Mouse (Mus musculus): ENCODE data around the gene Mfsd13b. TPM values are rescaled to one million over a fixed set of nuclear protein-coding genes. Genes with fewer than 3 reads are reported as not detected.

The Mfsd13b gene
- polyA plus RNA-seq, 1 experiment from 2014 or later = 0.10 TPM

- Histone ChIP-seq H3K9me3 (replicated peaks; ENCODE audit: control insufficient read depth, low read length) (no peaks in the 10 kb centered on the region), H3K27ac (ENCODE audit: low read depth, low read length) (no peak overlapping the region), H3K4me2 (ENCODE audit: low read length) (no peak overlapping the region), H3K4me1 (ENCODE audit: control insufficient read depth, insufficient read depth, low read length) (no peaks in the 10 kb centered on the region), H3K9ac (ENCODE audit: low read length) (no peak overlapping the region), H3K27me3 (replicated peaks; ENCODE audit: control insufficient read depth, insufficient read depth, low read length) (no peaks in the 10 kb centered on the region), H3K36me3 (ENCODE audit: control insufficient read depth, insufficient read depth, low read length) (peaks cover 6% of the 10 kb centered on the region; the same call in 1 of the 2 replicates), H3K4me3 (ENCODE audit: low read depth, low read length) (no peak overlapping the region)
- ATAC-seq = no peak
- DNase-seq (ENCODE audit: low spot score) = no peak
- 96% methylated on average over 1 of the region's 1 CpGs for WGBS
Observed at GRCm38 (mm10) chr7:121044251-121044650, 61.9 kb downstream of the Mfsd13b start.

- Histone ChIP-seq H3K9ac (ENCODE audit: low read length) (no peak overlapping the region), H3K4me2 (ENCODE audit: low read length) (no peak overlapping the region), H3K36me3 (ENCODE audit: control insufficient read depth, insufficient read depth, low read length) (peaks cover 9% of the 10 kb centered on the region; the same call in 1 of the 2 replicates), H3K4me3 (ENCODE audit: low read depth, low read length) (no peak overlapping the region), H3K4me1 (ENCODE audit: control insufficient read depth, insufficient read depth, low read length) (no peaks in the 10 kb centered on the region), H3K9me3 (replicated peaks; ENCODE audit: control insufficient read depth, low read length) (no peaks in the 10 kb centered on the region), H3K27me3 (replicated peaks; ENCODE audit: control insufficient read depth, insufficient read depth, low read length) (no peaks in the 10 kb centered on the region), H3K27ac (ENCODE audit: low read depth, low read length) (no peak overlapping the region)
- 97% methylated on average over 6 of the region's 6 CpGs for WGBS
- ATAC-seq = no peak
- DNase-seq (ENCODE audit: low spot score) = no peak
Observed at GRCm38 (mm10) chr7:121045671-121046453, 63.6 kb downstream of the Mfsd13b start.

GRCm38 (mm10) chr7:121047624-121048023 lies 65.3 kb downstream of the Mfsd13b start:
- ATAC-seq = no peak
- Histone ChIP-seq H3K4me1 (ENCODE audit: control insufficient read depth, insufficient read depth, low read length) (no peaks in the 10 kb centered on the region), H3K36me3 (ENCODE audit: control insufficient read depth, insufficient read depth, low read length) (peaks cover 23% of the 10 kb centered on the region), H3K9ac (ENCODE audit: low read length) (no peak overlapping the region), H3K27me3 (replicated peaks; ENCODE audit: control insufficient read depth, insufficient read depth, low read length) (no peaks in the 10 kb centered on the region), H3K27ac (ENCODE audit: low read depth, low read length) (no peak overlapping the region), H3K9me3 (replicated peaks; ENCODE audit: control insufficient read depth, low read length) (no peaks in the 10 kb centered on the region), H3K4me3 (ENCODE audit: low read depth, low read length) (no peak overlapping the region), H3K4me2 (ENCODE audit: low read length) (no peak overlapping the region)
- WGBS = 96% methylated on average over 2 of the region's 2 CpGs
- no peak for DNase-seq (ENCODE audit: low spot score)

GRCm38 (mm10) chr7:121053071-121053470 lies 70.8 kb downstream of the Mfsd13b start:
- WGBS = 87% methylated on average over 4 of the region's 4 CpGs
- Histone ChIP-seq H3K27ac (ENCODE audit: low read depth, low read length) (no peak overlapping the region), H3K4me1 (ENCODE audit: control insufficient read depth, insufficient read depth, low read length) (no peaks in the 10 kb centered on the region), H3K27me3 (replicated peaks; ENCODE audit: control insufficient read depth, insufficient read depth, low read length) (no peaks in the 10 kb centered on the region), H3K4me2 (ENCODE audit: low read length) (no peak overlapping the region), H3K4me3 (ENCODE audit: low read depth, low read length) (no peak overlapping the region), H3K9me3 (replicated peaks; ENCODE audit: control insufficient read depth, low read length) (no peaks in the 10 kb centered on the region), H3K36me3 (ENCODE audit: control insufficient read depth, insufficient read depth, low read length) (peaks cover 64% of the 10 kb centered on the region), H3K9ac (ENCODE audit: low read length) (no peak overlapping the region)
- ATAC-seq = no peak
- no peak for DNase-seq (ENCODE audit: low spot score)

- no peak overlapping the region for H3K4me2 ChIP-seq (ENCODE audit: low read length)
- H3K36me3 ChIP-seq (ENCODE audit: control insufficient read depth, insufficient read depth, low read length) = peaks cover 43% of the 10 kb centered on the region
- no peak overlapping the region for H3K4me3 ChIP-seq (ENCODE audit: low read depth, low read length)
- DNase-seq (ENCODE audit: low spot score) (no peak), ATAC-seq (no peak)
- H3K27ac ChIP-seq (ENCODE audit: low read depth, low read length) = no peak overlapping the region
- WGBS = 65% methylated on average over 6 of the region's 6 CpGs
- H3K4me1 ChIP-seq (ENCODE audit: control insufficient read depth, insufficient read depth, low read length) = no peaks in the 10 kb centered on the region
- H3K27me3 ChIP-seq (replicated peaks; ENCODE audit: control insufficient read depth, insufficient read depth, low read length) = no peaks in the 10 kb centered on the region
- H3K9me3 ChIP-seq (replicated peaks; ENCODE audit: control insufficient read depth, low read length) = no peaks in the 10 kb centered on the region
- no peak overlapping the region for H3K9ac ChIP-seq (ENCODE audit: low read length)
Observed at GRCm38 (mm10) chr7:121059477-121060218, 77.3 kb downstream of the Mfsd13b start.

- 67% methylated on average over 4 of the region's 4 CpGs for WGBS
- Histone ChIP-seq H3K9ac (ENCODE audit: low read length) (no peak overlapping the region), H3K4me2 (ENCODE audit: low read length) (no peak overlapping the region), H3K27me3 (replicated peaks; ENCODE audit: control insufficient read depth, insufficient read depth, low read length) (no peaks in the 10 kb centered on the region), H3K4me1 (ENCODE audit: control insufficient read depth, insufficient read depth, low read length) (no peaks in the 10 kb centered on the region), H3K9me3 (replicated peaks; ENCODE audit: control insufficient read depth, low read length) (no peaks in the 10 kb centered on the region), H3K4me3 (ENCODE audit: low read depth, low read length) (no peak overlapping the region), H3K36me3 (ENCODE audit: control insufficient read depth, insufficient read depth, low read length) (peaks cover 35% of the 10 kb centered on the region), H3K27ac (ENCODE audit: low read depth, low read length) (no peak overlapping the region)
- peak; percentile 40 for DNase-seq (ENCODE audit: low spot score)
- no peak for ATAC-seq
Observed at GRCm38 (mm10) chr7:121064309-121064708, 82.0 kb downstream of the Mfsd13b start.

Other genes with a start within 250 kb of the Mfsd13b start
- 1.1 and 1.6 TPM in 2 replicates for gene Vwa3a, start 243.2 kb upstream of the Mfsd13b start, polyA plus RNA-seq (2014; fragmentation: Nextera tagmentation; extraction: Ambion mirVana)
- gene Gm5737, start 170.1 kb upstream of the Mfsd13b start, polyA plus RNA-seq (2014; fragmentation: Nextera tagmentation; extraction: Ambion mirVana) = not detected in 2 replicates
- gene Eef2k, start 139.7 kb upstream of the Mfsd13b start, polyA plus RNA-seq (2014; fragmentation: Nextera tagmentation; extraction: Ambion mirVana) = 9.1 and 11.3 TPM in 2 replicates
- 22.7 and 23.2 TPM in 2 replicates for gene Polr3e, start 64.8 kb upstream of the Mfsd13b start, polyA plus RNA-seq (2014; fragmentation: Nextera tagmentation; extraction: Ambion mirVana)
- gene Cdr2, start 197 bp upstream of the Mfsd13b start, polyA plus RNA-seq (2014; fragmentation: Nextera tagmentation; extraction: Ambion mirVana) = 11.3 and 11.9 TPM in 2 replicates
- 235 and 236 TPM in 2 replicates for gene Mettl9, start 51.9 kb downstream of the Mfsd13b start, polyA plus RNA-seq (2014; fragmentation: Nextera tagmentation; extraction: Ambion mirVana)
- gene Igsf6, start 92.1 kb downstream of the Mfsd13b start, polyA plus RNA-seq (2014; fragmentation: Nextera tagmentation; extraction: Ambion mirVana) = 0.61 and 0.87 TPM in 2 replicates
- 0.06 and 0.07 TPM in 2 replicates for gene Otoa, start 99.1 kb downstream of the Mfsd13b start, polyA plus RNA-seq (2014; fragmentation: Nextera tagmentation; extraction: Ambion mirVana)

Data from forebrain, embryonic 14.5 days (tissue).